Mouse (Mus musculus): ENCODE data around the gene Vps37c. TPM values are rescaled to one million over a fixed set of nuclear protein-coding genes. Genes with fewer than 3 reads are reported as not detected.

The Vps37c gene
- polyA plus RNA-seq, 1 experiment from 2014 or later: 25.2 TPM

DNA sequence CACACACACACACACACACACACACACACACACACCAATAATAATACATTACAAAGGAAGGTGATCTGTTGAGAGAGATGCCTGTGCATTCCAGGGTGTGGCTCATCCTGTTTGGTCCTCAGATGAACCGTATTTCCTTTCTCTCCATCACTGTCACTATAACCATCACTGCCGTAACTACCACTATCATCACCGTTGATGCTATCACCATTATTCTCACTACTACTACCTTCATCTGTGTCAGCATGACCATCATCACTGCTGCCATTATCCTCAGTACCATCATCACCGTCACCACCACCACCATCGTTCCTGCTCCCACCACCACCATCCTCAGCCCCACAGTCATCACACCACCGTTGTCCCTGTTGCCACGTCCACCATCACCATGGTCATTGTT is 43.4 kb downstream of the Vps37c start:
- H3K9me3 ChIP-seq (ENCODE audit: low read length): no peaks in the 10 kb centered on the region
- no peak overlapping the region for H3K9ac ChIP-seq (replicated peaks; ENCODE audit: low read depth)
- no peaks in the 10 kb centered on the region for H3K4me1 ChIP-seq (ENCODE audit: insufficient read depth, low read depth, low read length)
- H3K4me3 ChIP-seq (ENCODE audit: low read depth, low read length): no peak overlapping the region
- DNase-seq (ENCODE audit: low spot score): no peak
- H3K27ac ChIP-seq (ENCODE audit: low read length): no peak overlapping the region
- TF ChIP-seq EP300 (IDR thresholded peaks at IDR 0.05): no peak
- TF ChIP-seq CTCF (IDR thresholded peaks at IDR 0.05): no peak
- 85% methylated on average over 7 of the region's 7 CpGs for WGBS
- H3K4me2 ChIP-seq (replicated peaks; ENCODE audit: low read depth, low read length): no peak overlapping the region
- H3K36me3 ChIP-seq (ENCODE audit: insufficient read depth, low read length): no peaks in the 10 kb centered on the region
- ATAC-seq: no peak
- no peaks in the 10 kb centered on the region for H3K27me3 ChIP-seq (replicated peaks; ENCODE audit: insufficient read depth, low read length)

DNA sequence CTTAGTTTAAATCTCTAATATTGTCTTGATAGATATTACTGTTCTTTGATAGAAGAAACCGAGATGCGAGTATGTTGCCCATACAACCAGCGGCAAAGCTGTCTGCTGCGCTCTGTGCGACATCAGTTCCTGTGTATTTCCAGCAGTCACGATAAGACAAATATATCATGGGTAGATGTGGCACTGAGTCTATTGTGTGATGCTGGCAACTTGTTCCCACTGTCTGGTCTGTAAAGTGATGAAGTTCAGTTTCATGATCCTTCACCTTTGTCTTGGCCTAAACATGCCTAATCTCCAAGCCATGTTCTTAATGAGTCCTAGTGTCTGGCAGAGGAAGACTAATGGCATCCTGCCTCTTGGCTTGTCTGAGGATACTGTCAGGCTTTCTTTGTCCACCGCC is 44.2 kb downstream of the Vps37c start:
- Histone ChIP-seq H3K4me1 (ENCODE audit: insufficient read depth, low read depth, low read length) (no peaks in the 10 kb centered on the region), H3K9me3 (ENCODE audit: low read length) (no peaks in the 10 kb centered on the region), H3K4me3 (ENCODE audit: low read depth, low read length) (no peak overlapping the region), H3K4me2 (replicated peaks; ENCODE audit: low read depth, low read length) (no peak overlapping the region), H3K27ac (ENCODE audit: low read length) (no peak overlapping the region), H3K9ac (replicated peaks; ENCODE audit: low read depth) (no peak overlapping the region), H3K36me3 (ENCODE audit: insufficient read depth, low read length) (no peaks in the 10 kb centered on the region), H3K27me3 (replicated peaks; ENCODE audit: insufficient read depth, low read length) (no peaks in the 10 kb centered on the region)
- DNase-seq (ENCODE audit: low spot score) (no peak), ATAC-seq (no peak)
- TF ChIP-seq EP300 (IDR thresholded peaks at IDR 0.05) (no peak), CTCF (IDR thresholded peaks at IDR 0.05) (no peak)
- 91% methylated on average over 7 of the region's 7 CpGs for WGBS

DNA sequence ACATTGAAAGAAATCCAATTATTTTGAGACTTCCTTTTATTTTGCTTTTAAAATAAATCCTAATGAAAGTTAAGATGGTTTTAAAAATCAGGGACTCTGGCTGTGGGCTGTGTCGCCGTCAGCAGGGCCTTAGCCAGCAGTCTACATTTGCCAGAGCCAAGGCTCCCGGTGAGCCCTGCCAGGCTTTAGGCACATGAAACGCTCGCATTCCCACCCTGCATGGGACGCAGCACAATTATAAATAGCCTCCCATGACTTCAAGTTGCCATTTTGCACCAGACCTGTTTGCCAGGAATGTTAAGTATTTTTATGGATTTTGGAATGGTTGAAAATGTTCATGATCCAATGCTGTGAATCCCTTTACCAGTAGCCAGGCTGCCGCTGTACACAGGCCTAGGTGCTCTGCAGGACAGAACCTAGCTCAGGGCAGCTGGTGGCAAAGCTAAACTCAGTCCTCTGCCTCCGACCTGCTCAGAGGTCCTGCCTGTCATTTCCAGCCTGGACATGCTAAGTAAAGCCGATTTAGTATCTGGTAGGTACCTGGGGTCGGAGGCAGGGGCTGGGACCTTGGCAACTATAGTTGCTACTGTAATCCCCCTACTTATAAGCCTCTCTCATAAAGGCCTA is 45.1 kb downstream of the Vps37c start:
- Histone ChIP-seq H3K36me3 (ENCODE audit: insufficient read depth, low read length) (no peaks in the 10 kb centered on the region), H3K4me2 (replicated peaks; ENCODE audit: low read depth, low read length) (no peak overlapping the region), H3K27me3 (replicated peaks; ENCODE audit: insufficient read depth, low read length) (no peaks in the 10 kb centered on the region), H3K9ac (replicated peaks; ENCODE audit: low read depth) (no peak overlapping the region), H3K27ac (ENCODE audit: low read length) (no peak overlapping the region), H3K4me3 (ENCODE audit: low read depth, low read length) (no peak overlapping the region), H3K9me3 (ENCODE audit: low read length) (no peaks in the 10 kb centered on the region), H3K4me1 (ENCODE audit: insufficient read depth, low read depth, low read length) (no peaks in the 10 kb centered on the region)
- no peak for ATAC-seq
- WGBS: 79% methylated on average over 10 of the region's 10 CpGs
- TF ChIP-seq EP300 (IDR thresholded peaks at IDR 0.05): no peak
- TF ChIP-seq CTCF (IDR thresholded peaks at IDR 0.05): no peak
- DNase-seq (ENCODE audit: low spot score): no peak

DNA sequence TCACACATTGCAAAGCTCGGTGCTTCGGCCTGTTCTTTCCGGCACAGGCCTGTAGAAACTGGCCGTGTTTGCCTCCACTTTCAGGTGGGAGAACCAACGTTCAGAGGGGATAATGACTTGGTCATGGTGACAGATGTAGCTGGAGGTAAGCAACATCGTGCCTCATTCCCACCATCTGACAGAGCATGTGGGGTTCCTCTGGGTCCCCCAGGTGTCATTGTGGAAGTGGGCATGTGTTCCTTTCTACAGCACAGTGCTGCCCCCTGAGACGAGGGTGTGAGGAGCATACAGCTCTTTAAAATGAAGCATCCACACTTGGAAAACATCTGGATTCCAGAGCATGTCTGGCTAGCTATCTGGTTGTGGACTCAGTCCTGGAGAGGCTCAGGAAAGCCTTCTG is 46.0 kb downstream of the Vps37c start:
- Histone ChIP-seq H3K4me3 (ENCODE audit: low read depth, low read length) (no peak overlapping the region), H3K4me2 (replicated peaks; ENCODE audit: low read depth, low read length) (no peak overlapping the region), H3K9me3 (ENCODE audit: low read length) (no peaks in the 10 kb centered on the region), H3K9ac (replicated peaks; ENCODE audit: low read depth) (no peak overlapping the region), H3K27ac (ENCODE audit: low read length) (no peak overlapping the region), H3K4me1 (ENCODE audit: insufficient read depth, low read depth, low read length) (no peaks in the 10 kb centered on the region), H3K36me3 (ENCODE audit: insufficient read depth, low read length) (no peaks in the 10 kb centered on the region), H3K27me3 (replicated peaks; ENCODE audit: insufficient read depth, low read length) (no peaks in the 10 kb centered on the region)
- TF ChIP-seq CTCF (IDR thresholded peaks at IDR 0.05) (no peak), EP300 (IDR thresholded peaks at IDR 0.05) (no peak)
- DNase-seq (ENCODE audit: low spot score) (no peak), ATAC-seq (no peak)
- WGBS: 80% methylated on average over 7 of the region's 7 CpGs

DNA sequence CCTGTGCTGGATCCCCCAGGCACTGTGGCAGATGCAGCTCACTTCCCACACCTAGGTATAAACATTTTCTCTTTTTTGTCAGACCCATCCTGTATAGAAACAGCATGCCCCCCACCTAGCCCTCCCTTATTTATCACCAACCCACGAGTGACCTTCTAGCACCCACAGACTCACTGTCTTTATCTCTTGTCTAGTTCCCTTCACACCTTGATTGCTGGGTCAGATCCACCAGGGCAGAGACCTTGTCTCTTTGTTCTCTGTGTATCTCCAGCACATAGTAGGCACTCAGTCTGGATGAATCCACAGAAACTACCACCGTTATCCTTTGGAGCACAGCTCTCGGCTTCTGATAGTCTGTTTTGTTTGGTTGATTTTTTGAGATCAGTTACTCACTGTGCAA is 46.5 kb downstream of the Vps37c start:
- Histone ChIP-seq H3K9me3 (ENCODE audit: low read length) (no peaks in the 10 kb centered on the region), H3K36me3 (ENCODE audit: insufficient read depth, low read length) (no peaks in the 10 kb centered on the region), H3K9ac (replicated peaks; ENCODE audit: low read depth) (no peak overlapping the region), H3K27me3 (replicated peaks; ENCODE audit: insufficient read depth, low read length) (no peaks in the 10 kb centered on the region), H3K4me3 (ENCODE audit: low read depth, low read length) (no peak overlapping the region), H3K27ac (ENCODE audit: low read length) (no peak overlapping the region), H3K4me2 (replicated peaks; ENCODE audit: low read depth, low read length) (no peak overlapping the region), H3K4me1 (ENCODE audit: insufficient read depth, low read depth, low read length) (no peaks in the 10 kb centered on the region)
- no peak for ATAC-seq
- WGBS: 81% methylated on average over 3 of the region's 3 CpGs
- no peak for TF ChIP-seq CTCF (IDR thresholded peaks at IDR 0.05)
- TF ChIP-seq EP300 (IDR thresholded peaks at IDR 0.05): no peak
- no peak for DNase-seq (ENCODE audit: low spot score)

DNA sequence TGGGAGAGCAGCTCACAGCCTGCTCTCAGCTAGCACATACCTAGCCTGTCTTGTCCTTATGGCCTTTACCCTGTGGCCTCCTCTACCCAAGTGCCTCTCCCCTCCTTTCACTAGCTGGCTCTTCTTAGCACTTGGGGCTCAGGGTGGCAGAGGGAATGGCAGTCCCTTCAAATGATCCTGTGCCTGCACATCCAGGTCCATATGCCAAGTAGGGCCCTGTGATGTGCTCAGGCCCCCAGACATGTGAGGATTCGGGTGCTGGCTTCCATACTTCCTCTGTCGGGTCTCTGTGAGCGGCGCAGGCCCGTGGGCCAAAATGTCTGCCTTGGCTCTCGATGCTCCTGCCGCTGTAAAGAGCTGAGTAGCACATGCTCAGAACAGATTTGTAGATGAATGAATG is 47.3 kb downstream of the Vps37c start:
- WGBS: 95% methylated on average over 7 of the region's 7 CpGs
- Histone ChIP-seq H3K4me3 (ENCODE audit: low read depth, low read length) (no peak overlapping the region), H3K4me1 (ENCODE audit: insufficient read depth, low read depth, low read length) (no peaks in the 10 kb centered on the region), H3K4me2 (replicated peaks; ENCODE audit: low read depth, low read length) (no peak overlapping the region), H3K9ac (replicated peaks; ENCODE audit: low read depth) (no peak overlapping the region), H3K9me3 (ENCODE audit: low read length) (no peaks in the 10 kb centered on the region), H3K27ac (ENCODE audit: low read length) (no peak overlapping the region), H3K36me3 (ENCODE audit: insufficient read depth, low read length) (no peaks in the 10 kb centered on the region), H3K27me3 (replicated peaks; ENCODE audit: insufficient read depth, low read length) (no peaks in the 10 kb centered on the region)
- ATAC-seq (no peak), DNase-seq (ENCODE audit: low spot score) (no peak)
- TF ChIP-seq CTCF (IDR thresholded peaks at IDR 0.05) (no peak), EP300 (IDR thresholded peaks at IDR 0.05) (no peak)

DNA sequence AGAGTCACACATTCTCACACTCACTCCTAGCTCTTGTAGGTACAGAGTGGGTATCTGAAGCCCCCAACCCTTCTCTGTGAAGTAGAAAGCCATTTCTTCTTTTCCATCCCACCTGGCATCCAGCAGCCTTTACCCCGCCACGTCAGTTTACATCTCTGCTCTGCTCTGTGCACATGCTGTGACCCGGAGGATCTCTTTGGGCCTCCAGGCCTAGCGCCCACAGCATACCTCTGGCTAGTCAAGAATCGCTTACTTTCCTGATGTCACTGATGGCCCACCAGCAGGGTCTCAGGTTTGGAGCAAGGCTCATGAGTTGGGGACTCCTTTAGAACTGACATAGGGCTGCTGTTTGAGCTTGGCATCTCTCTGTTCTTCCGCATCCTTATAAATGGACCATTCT is 49.5 kb downstream of the Vps37c start:
- DNase-seq (ENCODE audit: low spot score) (no peak), ATAC-seq (no peak)
- Histone ChIP-seq H3K9ac (replicated peaks; ENCODE audit: low read depth) (no peak overlapping the region), H3K36me3 (ENCODE audit: insufficient read depth, low read length) (no peaks in the 10 kb centered on the region), H3K4me1 (ENCODE audit: insufficient read depth, low read depth, low read length) (no peaks in the 10 kb centered on the region; the same call in 1 of the 2 replicates), H3K27ac (ENCODE audit: low read length) (no peak overlapping the region), H3K4me3 (ENCODE audit: low read depth, low read length) (no peak overlapping the region), H3K9me3 (ENCODE audit: low read length) (no peaks in the 10 kb centered on the region), H3K27me3 (replicated peaks; ENCODE audit: insufficient read depth, low read length) (no peaks in the 10 kb centered on the region), H3K4me2 (replicated peaks; ENCODE audit: low read depth, low read length) (no peak overlapping the region)
- 85% methylated on average over 6 of the region's 6 CpGs for WGBS
- TF ChIP-seq EP300 (IDR thresholded peaks at IDR 0.05) (no peak), CTCF (IDR thresholded peaks at IDR 0.05) (no peak)
